Mouse (Mus musculus): ENCODE data around the gene Tmem156. TPM values are rescaled to one million over a fixed set of nuclear protein-coding genes. Genes with fewer than 3 reads are reported as not detected.

The Tmem156 gene
- total and polyA plus RNA-seq, 3 experiments: 2.6 to 4.1 TPM; not detected in 1

DNA sequence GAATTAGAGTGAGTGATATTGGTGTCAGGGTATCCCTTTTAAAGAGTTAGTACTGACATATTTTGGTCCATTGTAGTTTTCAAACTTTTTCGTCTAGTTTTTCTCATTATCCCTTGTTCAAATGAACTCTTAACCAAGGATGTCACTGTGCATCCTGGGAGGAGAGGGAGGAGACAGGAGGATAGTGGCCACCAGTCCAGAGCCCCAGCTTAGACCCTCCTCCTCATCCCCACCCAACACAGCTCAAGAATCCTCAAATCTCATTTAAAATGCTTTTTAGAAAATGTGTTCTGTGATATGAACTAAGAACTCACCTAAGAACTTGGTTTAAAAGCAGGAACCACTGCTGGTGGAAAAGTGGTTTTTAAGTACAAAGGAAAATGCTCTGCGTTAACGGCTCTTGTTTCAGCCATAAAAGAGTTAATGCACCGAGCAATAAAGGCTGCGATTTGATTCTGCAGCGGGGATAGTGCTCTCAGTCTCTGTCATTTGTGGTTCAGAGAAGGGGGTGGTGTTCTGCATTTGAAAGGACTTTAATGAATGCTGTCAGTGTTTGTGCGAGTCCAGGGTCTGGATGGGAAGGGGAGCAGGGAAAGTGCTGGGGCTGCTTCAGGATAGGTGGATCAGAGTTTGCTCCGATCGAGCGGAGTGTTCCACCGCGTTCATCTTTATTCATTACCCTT lies 38.7 kb upstream of the Tmem156 start (continued):
- TF ChIP-seq EP300 (IDR thresholded peaks at IDR 0.05; ENCODE audit: low read depth in 1 of 2, low read length in 2 of 2) (no peak), USF2 (IDR thresholded peaks at IDR 0.05; ENCODE audit: borderline replicate concordance in 1 of 2, insufficient read depth in 1 of 2, low read depth in 1 of 2, low read length in 2 of 2) (no peak)

DNA sequence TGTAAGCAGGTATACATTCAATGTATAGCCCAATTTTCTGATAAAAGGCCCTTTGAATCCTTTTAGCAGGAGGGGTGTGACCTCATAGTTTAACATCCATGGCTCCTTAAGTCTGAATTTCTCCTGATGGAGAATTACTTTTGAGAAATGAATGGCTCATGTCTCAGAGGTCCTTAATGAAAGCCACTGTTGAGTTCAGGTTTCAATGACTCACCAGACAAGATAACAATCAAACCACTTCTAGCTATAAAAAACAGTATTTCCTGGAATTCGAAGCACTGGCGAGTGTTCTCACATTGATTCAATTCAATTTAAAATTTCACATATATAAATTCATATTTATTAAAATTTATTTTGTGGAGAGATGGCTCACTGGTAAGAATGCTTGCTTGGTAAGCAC lies 36.5 kb upstream of the Tmem156 start:
- peak; percentile 23 for DNase-seq (ENCODE audit: low read depth, low spot score)
- Histone ChIP-seq H3K79me2 (ENCODE audit: control insufficient read depth, insufficient read depth, low read length, poor library complexity) (peaks cover 1% of the 10 kb centered on the region; the same call in 1 of the 2 replicates), H3K4me3 (ENCODE audit: control insufficient read depth in 1 of 2, insufficient read depth in 1 of 2, low read depth in 2 of 2, low read length in 2 of 2) (no peak overlapping the region), H3K36me3 (ENCODE audit: control insufficient read depth in 1 of 2, insufficient read depth in 2 of 2, low read length in 2 of 2) (peaks cover 0 to 7% of the 10 kb centered on the region in 2 experiments; a peak in 2 of 4 replicates), H3K4me1 (ENCODE audit: control insufficient read depth in 1 of 2, insufficient read depth in 2 of 2, low read length in 2 of 2) (peaks cover 0 to 10% of the 10 kb centered on the region in 2 experiments; a peak in 1 of 4 replicates), H3K9ac (ENCODE audit: control insufficient read depth, low read depth, low read length, poor library complexity, severe bottlenecking) (no peak overlapping the region), H3K27ac (ENCODE audit: control insufficient read depth, low read depth, low read length) (no peak overlapping the region), H3K27me3 (ENCODE audit: control insufficient read depth in 1 of 2, insufficient read depth in 2 of 2, low read length in 2 of 2) (no peaks in the 10 kb centered on the region), H3K9me3 (replicated peaks; ENCODE audit: insufficient read depth, low read length) (no peaks in the 10 kb centered on the region)
- peak; percentile 43; the same call in 1 of the 2 replicates for TF ChIP-seq GATA1 (IDR thresholded peaks at IDR 0.05; ENCODE audit: low read depth, low read length)
- no peak for TF ChIP-seq USF1 (IDR thresholded peaks at IDR 0.05; ENCODE audit: low read depth, low read length)

DNA sequence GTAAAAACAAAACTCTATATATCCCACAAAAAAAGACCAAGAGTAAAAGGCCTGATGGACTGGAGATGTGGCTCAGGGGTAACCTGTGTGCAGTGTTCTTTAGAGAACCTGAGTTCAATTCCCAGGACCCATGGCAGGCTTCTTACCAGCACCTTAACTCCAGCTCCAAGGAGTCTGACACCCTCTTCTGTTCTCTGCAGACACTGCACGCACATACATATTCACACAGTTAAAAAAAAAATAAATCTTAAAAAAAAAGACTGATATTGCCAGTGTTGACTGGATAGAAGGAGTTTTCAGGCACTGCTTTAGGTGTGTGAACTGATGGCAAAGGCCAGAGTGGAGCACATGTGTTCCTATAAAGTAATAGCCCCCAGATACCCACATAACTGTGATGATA lies 34.2 kb upstream of the Tmem156 start:
- peaks cover 0 to 7% of the 10 kb centered on the region in 2 experiments; a peak in 2 of 4 replicates for H3K36me3 ChIP-seq (ENCODE audit: control insufficient read depth in 1 of 2, insufficient read depth in 2 of 2, low read length in 2 of 2)
- H3K9ac ChIP-seq (ENCODE audit: control insufficient read depth, low read depth, low read length, poor library complexity, severe bottlenecking): no peak overlapping the region
- H3K27me3 ChIP-seq (ENCODE audit: control insufficient read depth in 1 of 2, insufficient read depth in 2 of 2, low read length in 2 of 2): no peaks in the 10 kb centered on the region
- H3K27ac ChIP-seq (ENCODE audit: control insufficient read depth, low read depth, low read length): no peak overlapping the region
- no peak overlapping the region for H3K4me3 ChIP-seq (ENCODE audit: control insufficient read depth in 1 of 2, insufficient read depth in 1 of 2, low read depth in 2 of 2, low read length in 2 of 2)
- H3K79me2 ChIP-seq (ENCODE audit: control insufficient read depth, insufficient read depth, low read length, poor library complexity): peaks cover 1% of the 10 kb centered on the region; the same call in 1 of the 2 replicates
- no peaks in the 10 kb centered on the region for H3K9me3 ChIP-seq (replicated peaks; ENCODE audit: insufficient read depth, low read length)
- TF ChIP-seq ZC3H11A (IDR thresholded peaks at IDR 0.05; ENCODE audit: low read depth, low read length) (no peak), RCOR1 (IDR thresholded peaks at IDR 0.05; ENCODE audit: low read depth, low read length) (no peak), CTCF (IDR thresholded peaks at IDR 0.05 in 2 of 3, conservative IDR thresholded peaks at IDR 0.05 in 1 of 3; ENCODE audit: control insufficient read depth in 1 of 3, insufficient read depth in 1 of 3, low read depth in 2 of 3, low read length in 3 of 3, poor library complexity in 1 of 3, severe bottlenecking in 1 of 3) (peak in 1 of 3 experiments; percentile 7; a peak in 1 of 6 replicates), TAL1 (IDR thresholded peaks at IDR 0.05; ENCODE audit: low read length) (no peak), MEF2A (IDR thresholded peaks at IDR 0.05; ENCODE audit: extremely low read depth, insufficient replicate concordance, low read depth, low read length, poor library complexity, severe bottlenecking) (no peak), SMC3 (IDR thresholded peaks at IDR 0.05; ENCODE audit: low read depth, low read length) (peak; percentile 19; the same call in 1 of the 2 replicates), NELFE (IDR thresholded peaks at IDR 0.05; ENCODE audit: low read depth, low read length) (no peak), USF2 (IDR thresholded peaks at IDR 0.05; ENCODE audit: borderline replicate concordance in 1 of 2, insufficient read depth in 1 of 2, low read depth in 1 of 2, low read length in 2 of 2) (no peak), GABPA (IDR thresholded peaks at IDR 0.05; ENCODE audit: low read depth, low read length) (no peak), JUND (IDR thresholded peaks at IDR 0.05; ENCODE audit: low read depth, low read length) (no peak), ZNF384 (IDR thresholded peaks at IDR 0.05; ENCODE audit: low read depth, low read length) (no peak), ZMIZ1 (IDR thresholded peaks at IDR 0.05; ENCODE audit: low read depth, low read length) (no peak), E2F4 (IDR thresholded peaks at IDR 0.05; ENCODE audit: borderline replicate concordance, low read depth, low read length) (no peak), KAT2A (conservative IDR thresholded peaks at IDR 0.05; ENCODE audit: low read depth, low read length) (no peak), UBTF (IDR thresholded peaks at IDR 0.05; ENCODE audit: borderline replicate concordance, insufficient read depth, low read depth, low read length) (no peak), HCFC1 (IDR thresholded peaks at IDR 0.05; ENCODE audit: low read depth, low read length) (no peak), ETS1 (IDR thresholded peaks at IDR 0.05; ENCODE audit: low read depth, low read length) (no peak), RAD21 (IDR thresholded peaks at IDR 0.05; ENCODE audit: low read depth, low read length) (peak; percentile 5), POLR2AphosphoS2 (IDR thresholded peaks at IDR 0.05; ENCODE audit: low read length) (no peak), CHD2 (IDR thresholded peaks at IDR 0.05; ENCODE audit: low read length) (no peak), MYB (IDR thresholded peaks at IDR 0.05; ENCODE audit: low read depth, low read length) (no peak), BHLHE40 (IDR thresholded peaks at IDR 0.05; ENCODE audit: borderline replicate concordance, low read depth, low read length) (no peak), CHD1 (IDR thresholded peaks at IDR 0.05; ENCODE audit: low read depth, low read length) (no peak)
- DNase-seq (ENCODE audit: low read depth, low spot score): no peak
- peaks cover 0 to 10% of the 10 kb centered on the region in 2 experiments; a peak in 1 of 4 replicates for H3K4me1 ChIP-seq (ENCODE audit: control insufficient read depth in 1 of 2, insufficient read depth in 2 of 2, low read length in 2 of 2)

Measured in MEL (cell line).